Mouse (Mus musculus) gastrocnemius, adult 8-10 months (tissue): ENCODE results near the gene Atf7. TPM values are rescaled to one million over a fixed set of nuclear protein-coding genes. Genes with fewer than 3 reads are reported as not detected.

Experiments used
- DNase-seq, 2 experiments: peaks; one replicate each; pipeline ENCODE4 v3.0.0; 2022; ENCODE audit warnings: low spot score in 2 of 2
- microRNA-seq: library from miRNA; unstranded; fragments of <30 nt; microRNA quantifications from one replicate; pipeline ENCODE4 v1.2.0, GENCODE M21; 2022
- total RNA-seq, 4 experiments: library from RNA; stranded (reverse); gene quantifications; 2 replicates each; pipeline ENCODE4 v1.2.4; 2022

The Atf7 gene
- total RNA-seq, 4 experiments from 2014 or later: 42.4 to 57.5 (median 51.7) TPM

- no peak for DNase-seq
These were observed 124.8 kb downstream of the Atf7 start for GRCm38 (mm10) chr15:102500479-102500878.

- DNase-seq: no peak
These were observed 125.4 kb downstream of the Atf7 start for GRCm38 (mm10) chr15:102499851-102500250.

GRCm38 (mm10) chr15:102499370-102499769 is 125.9 kb downstream of the Atf7 start:
- DNase-seq: no peak

GRCm38 (mm10) chr15:102498322-102498721 is 126.9 kb downstream of the Atf7 start:
- no peak for DNase-seq

- no peak for DNase-seq
These were observed 137.6 kb downstream of the Atf7 start for GRCm38 (mm10) chr15:102487664-102488063.

- DNase-seq: no peak
These were observed 139.4 kb downstream of the Atf7 start for GRCm38 (mm10) chr15:102485853-102486252.

GRCm38 (mm10) chr15:102483136-102483535 is 142.1 kb downstream of the Atf7 start:
- DNase-seq: no peak

Small RNA genes within 50 kb of the gene (microRNA-seq; reads per million reads assigned to microRNA genes)
- not detected for gene Mir688

Other genes with a start within 250 kb of the Atf7 start
- gene Sp1, start 219.3 kb downstream of the Atf7 start, total RNA-seq: 10 to 100 TPM; 17.9 to 22.2 (median 20.5) TPM
- gene Amhr2, start 180.1 kb downstream of the Atf7 start, total RNA-seq: 10 to 100 TPM in 3 of 4 experiments, 1 to 10 TPM in 1; 9.9 to 14.2 (median 11.7) TPM
- gene Prr13, start 166.4 kb downstream of the Atf7 start, total RNA-seq: 10 to 100 TPM; 16.4 to 22.3 (median 20.2) TPM
- gene Pcbp2, start 154.9 kb downstream of the Atf7 start, total RNA-seq: 100 to 1,000 TPM; 379 to 451 (median 385) TPM
- not detected for gene Gm10337, start 121.7 kb downstream of the Atf7 start, total RNA-seq
- 1 to 10 TPM in 3 of 4 experiments, under 1 TPM in 1; 0.68 to 1.9 (median 1.5) TPM for gene Map3k12, start 108.4 kb downstream of the Atf7 start, total RNA-seq
- 10 to 100 TPM; 29.0 to 40.3 (median 35.2) TPM for gene Tarbp2, start 107.3 kb downstream of the Atf7 start, total RNA-seq
- 1 to 10 TPM in 2 of 4 experiments, under 1 TPM in 2; 0.82 to 1.5 (median 1.1) TPM for gene Npff, start 100.5 kb downstream of the Atf7 start, total RNA-seq
- gene Gm28047, start 397 bp downstream of the Atf7 start, total RNA-seq: 1 to 10 TPM in 3 of 4 experiments, not detected in 1; 1.1 to 1.8 (median 1.8) TPM
- 10 to 100 TPM; 12.4 to 33.5 (median 21.7) TPM for gene Atp5g2, start 46.9 kb upstream of the Atf7 start, total RNA-seq
- 10 to 100 TPM; 65.5 to 80.9 (median 72.9) TPM for gene Calcoco1, start 96.7 kb upstream of the Atf7 start, total RNA-seq